Mouse (Mus musculus) olfactory bulb, adult 2 months (tissue): ENCODE results near the gene Atp8b2.

ENCODE experiments used
- CTCF ChIP-seq: fragments of 200-500 bp; IDR thresholded peaks from 2 replicates; pipeline ENCODE4 v1.5.1; 2012; ENCODE audit warnings: low read depth, mild to moderate bottlenecking, low read length, moderate library complexity; ENCODE audit not compliant: insufficient read depth
- POLR2A ChIP-seq: fragments of 200-500 bp; IDR thresholded peaks from 2 replicates; pipeline ENCODE4 v1.6.1; 2012; ENCODE audit warnings: mild to moderate bottlenecking, low read depth, low read length, moderate library complexity; ENCODE audit not compliant: insufficient read depth

DNA sequence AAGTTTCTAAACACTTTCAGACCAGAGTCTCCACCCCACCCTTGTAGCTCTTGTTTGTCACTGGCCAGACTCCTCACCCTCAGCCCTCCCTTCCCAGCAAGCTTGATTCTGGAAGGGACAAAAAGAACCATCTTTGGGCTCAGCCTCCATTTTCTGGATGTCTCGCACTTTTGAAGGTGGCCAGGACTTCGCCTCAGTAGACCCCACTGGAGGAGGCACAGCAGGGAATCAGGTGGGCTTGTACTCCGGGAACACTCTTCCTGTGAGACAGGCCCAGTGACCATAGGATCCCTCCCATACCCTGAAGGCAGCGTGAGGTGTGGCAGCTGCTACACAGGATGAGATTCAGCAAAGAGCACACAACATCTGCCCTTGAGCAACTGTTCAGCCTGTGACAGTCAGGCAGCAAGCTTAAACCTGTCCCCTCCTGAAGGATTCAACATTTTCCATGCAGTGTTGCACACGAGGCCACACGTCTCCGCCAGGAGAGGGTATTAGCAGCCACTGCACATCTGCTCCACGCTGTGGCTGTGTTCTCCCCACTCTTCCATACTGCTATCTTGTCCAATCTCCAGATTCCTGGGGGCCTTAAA is 66.0 kb downstream of the Atp8b2 start:
- TF ChIP-seq CTCF: no peak
- no peak for TF ChIP-seq POLR2A
